Mouse (Mus musculus): ENCODE measurements around the gene Epx. TPM values are rescaled to one million over a fixed set of nuclear protein-coding genes. Genes with fewer than 3 reads are reported as not detected.

Gene Epx
- total RNA-seq, 1 experiment from 2014 or later, result 20.6 TPM

- ATAC-seq (replicated peaks in 1 of 2; ENCODE audit: insufficient read depth in 1 of 2, low FRiP score in 2 of 2, low TSS enrichment in 1 of 2, low read depth in 1 of 2, poor library complexity in 2 of 2, severe bottlenecking in 2 of 2), result peak; percentile 91 to 98
Measured at GRCm38 (mm10) chr11:87852690-87853596, 22.4 kb downstream of the Epx start, which contains the start of gene Mks1. TSS of gene Mks1 (plus strand) at chr11:87853215.

GRCm38 (mm10) chr11:87847884-87848283 is 27.5 kb downstream of the Epx start:
- ATAC-seq (replicated peaks in 1 of 2; ENCODE audit: insufficient read depth in 1 of 2, low FRiP score in 2 of 2, low TSS enrichment in 1 of 2, low read depth in 1 of 2, poor library complexity in 2 of 2, severe bottlenecking in 2 of 2), result no peak

GRCm38 (mm10) chr11:87846968-87847600 is 28.3 kb downstream of the Epx start:
- ATAC-seq (replicated peaks in 1 of 2; ENCODE audit: insufficient read depth in 1 of 2, low FRiP score in 2 of 2, low TSS enrichment in 1 of 2, low read depth in 1 of 2, poor library complexity in 2 of 2, severe bottlenecking in 2 of 2), result no peak

- no peak for ATAC-seq (replicated peaks in 1 of 2; ENCODE audit: insufficient read depth in 1 of 2, low FRiP score in 2 of 2, low TSS enrichment in 1 of 2, low read depth in 1 of 2, poor library complexity in 2 of 2, severe bottlenecking in 2 of 2)
Measured at GRCm38 (mm10) chr11:87841436-87841835, 33.9 kb downstream of the Epx start.

GRCm38 (mm10) chr11:87840676-87841075 is 34.7 kb downstream of the Epx start:
- ATAC-seq (replicated peaks in 1 of 2; ENCODE audit: insufficient read depth in 1 of 2, low FRiP score in 2 of 2, low TSS enrichment in 1 of 2, low read depth in 1 of 2, poor library complexity in 2 of 2, severe bottlenecking in 2 of 2), result no peak

GRCm38 (mm10) chr11:87828239-87828900 is 47.0 kb downstream of the Epx start, which contains the start of gene Lpo:
TSS of gene Lpo (minus strand) at chr11:87828289.
- ATAC-seq (replicated peaks in 1 of 2; ENCODE audit: insufficient read depth in 1 of 2, low FRiP score in 2 of 2, low TSS enrichment in 1 of 2, low read depth in 1 of 2, poor library complexity in 2 of 2, severe bottlenecking in 2 of 2), result no peak

GRCm38 (mm10) chr11:87821502-87821901 is 53.8 kb downstream of the Epx start:
- ATAC-seq (replicated peaks in 1 of 2; ENCODE audit: insufficient read depth in 1 of 2, low FRiP score in 2 of 2, low TSS enrichment in 1 of 2, low read depth in 1 of 2, poor library complexity in 2 of 2, severe bottlenecking in 2 of 2), result no peak

- no peak; a peak in 1 of 4 replicates for ATAC-seq (replicated peaks in 1 of 2; ENCODE audit: insufficient read depth in 1 of 2, low FRiP score in 2 of 2, low TSS enrichment in 1 of 2, low read depth in 1 of 2, poor library complexity in 2 of 2, severe bottlenecking in 2 of 2)
Measured at GRCm38 (mm10) chr11:87817443-87817773, 57.9 kb downstream of the Epx start.

- ATAC-seq (replicated peaks in 1 of 2; ENCODE audit: insufficient read depth in 1 of 2, low FRiP score in 2 of 2, low TSS enrichment in 1 of 2, low read depth in 1 of 2, poor library complexity in 2 of 2, severe bottlenecking in 2 of 2), result peak; percentile 68 to 74
Measured at GRCm38 (mm10) chr11:87816707-87817442, 58.5 kb downstream of the Epx start.

- ATAC-seq (replicated peaks in 1 of 2; ENCODE audit: insufficient read depth in 1 of 2, low FRiP score in 2 of 2, low TSS enrichment in 1 of 2, low read depth in 1 of 2, poor library complexity in 2 of 2, severe bottlenecking in 2 of 2), result no peak
Measured at GRCm38 (mm10) chr11:87814831-87815230, 60.5 kb downstream of the Epx start.

Other genes starting within 250 kb of the Epx start
- 0.69 TPM in 1 of 2 replicates, not detected in the other for gene Rnf43, start 212.8 kb downstream of the Epx start, total RNA-seq (2017)
- gene Supt4a, start 138.0 kb downstream of the Epx start, total RNA-seq (2017), result 61.7 and 69.9 TPM in 2 replicates
- 6.8 and 7.7 TPM in 2 replicates for gene Tspoap1, start 115.0 kb downstream of the Epx start, total RNA-seq (2017)
- 288 and 568 TPM in 2 replicates for gene Mpo, start 82.0 kb downstream of the Epx start, total RNA-seq (2017)
- not detected in 2 replicates for gene Lpo, start 47.2 kb downstream of the Epx start, total RNA-seq (2017)
- gene Mks1, start 22.3 kb downstream of the Epx start, total RNA-seq (2017), result 4.6 and 7.1 TPM in 2 replicates
- gene Olfr462, start 16.7 kb upstream of the Epx start, total RNA-seq (2017), result not detected in 2 replicates
- gene Olfr463, start 21.9 kb upstream of the Epx start, total RNA-seq (2017), result not detected in 2 replicates
- not detected in 2 replicates for gene Olfr464, start 45.4 kb upstream of the Epx start, total RNA-seq (2017)
- gene Dynll2, start 112.0 kb upstream of the Epx start, total RNA-seq (2017), result 17.9 and 36.5 TPM in 2 replicates
- 411 and 444 TPM in 2 replicates for gene Srsf1, start 171.8 kb upstream of the Epx start, total RNA-seq (2017)
- 56.8 and 61.4 TPM in 2 replicates for gene Vezf1, start 192.7 kb upstream of the Epx start, total RNA-seq (2017)
- gene Cuedc1, start 222.5 kb upstream of the Epx start, total RNA-seq (2017), result 7.4 and 9.5 TPM in 2 replicates